Mouse (Mus musculus) olfactory bulb, adult 2 months (tissue): ENCODE measurements around the gene Cyp2j13. TPM values are rescaled to one million over a fixed set of nuclear protein-coding genes. Genes with fewer than 3 reads are reported as not detected.
"Not testable (repeated sequence)": the region's sequence is repeated elsewhere in the genome, so short reads cannot be mapped to it uniquely, and the experiment has no call there.

Experiments used
- H3K27ac ChIP-seq: fragments of 200-500 bp; 2 replicates; pipeline ENCODE4 v1.5.1; 2012; ENCODE audit warnings: low read depth, low read length; ENCODE audit not compliant: insufficient read depth
- H3K4me1 ChIP-seq: fragments of 200-500 bp; 2 replicates; pipeline ENCODE4 v1.6.1; 2012; ENCODE audit warnings: low read length; ENCODE audit not compliant: control insufficient read depth, insufficient read depth
- H3K4me3 ChIP-seq: fragments of 200-500 bp; 2 replicates; pipeline ENCODE4 v1.5.1; 2012; ENCODE audit warnings: mild to moderate bottlenecking, low read depth, low read length, moderate library complexity; ENCODE audit not compliant: insufficient read depth
- CTCF ChIP-seq: fragments of 200-500 bp; IDR thresholded peaks from 2 replicates; pipeline ENCODE4 v1.5.1; 2012; ENCODE audit warnings: low read depth, mild to moderate bottlenecking, low read length, moderate library complexity; ENCODE audit not compliant: insufficient read depth
- POLR2A ChIP-seq: fragments of 200-500 bp; IDR thresholded peaks from 2 replicates; pipeline ENCODE4 v1.6.1; 2012; ENCODE audit warnings: mild to moderate bottlenecking, low read depth, low read length, moderate library complexity; ENCODE audit not compliant: insufficient read depth
- WGBS: fragments of 180-500 bp; shearing (Covaris S2); methylation state at CpG from one replicate; pipeline ENCODE4 v1.1.7; 2018; 5-methylcytosine and 5-hydroxymethylcytosine counted together
- polyA plus RNA-seq: library from polyadenylated mRNA; stranded (reverse); fragments of >200 nt; gene quantifications from 2 replicates; pipeline ENCODE4 v1.2.4, GENCODE M21; 2012; ENCODE audit warnings: low replicate concordance; ENCODE audit not compliant: missing spikeins, insufficient read depth, insufficient read length

Cyp2j13 gene
- polyA plus RNA-seq, result not detected in 2 replicates

GRCm38 (mm10) chr4:96077261-96078125 lies at the start of gene Cyp2j13:
TSS of gene Cyp2j13 (minus strand) at chr4:96077546.
- no peaks in the 10 kb centered on the region for H3K4me1 ChIP-seq
- TF ChIP-seq CTCF (no peak), POLR2A (no peak)
- 10% methylated on average over 19 of the region's 20 CpGs for WGBS
- H3K27ac ChIP-seq, result no peak within 1 kb of the TSS
- no peak within 1 kb of the TSS for H3K4me3 ChIP-seq

GRCm38 (mm10) chr4:96096841-96097240 lies 19.5 kb upstream of the Cyp2j13 start:
- TF ChIP-seq POLR2A (no peak), CTCF (no peak)
- no peak overlapping the region for H3K4me3 ChIP-seq
- WGBS, result 76% methylated on average over 2 of the region's 2 CpGs
- no peaks in the 10 kb centered on the region for H3K4me1 ChIP-seq
- no peak overlapping the region for H3K27ac ChIP-seq

- Histone ChIP-seq H3K27ac (no peak overlapping the region), H3K4me1 (no peaks in the 10 kb centered on the region), H3K4me3 (no peak overlapping the region)
- no peak for TF ChIP-seq CTCF
- no peak for TF ChIP-seq POLR2A
These were observed 14.5 kb upstream of the Cyp2j13 start for GRCm38 (mm10) chr4:96091869-96092268.

GRCm38 (mm10) chr4:96089356-96090048 lies 12.2 kb upstream of the Cyp2j13 start:
- WGBS, result 50% methylated on average over 6 of the region's 6 CpGs
- not testable (repeated sequence) for H3K27ac ChIP-seq, H3K4me1 ChIP-seq, H3K4me3 ChIP-seq

GRCm38 (mm10) chr4:96078308-96078707 lies 962 bp upstream of the Cyp2j13 start:
- no peak overlapping the region for H3K27ac ChIP-seq
- TF ChIP-seq CTCF (no peak), POLR2A (no peak)
- no peak overlapping the region for H3K4me3 ChIP-seq
- no peaks in the 10 kb centered on the region for H3K4me1 ChIP-seq

- H3K4me1 ChIP-seq, result no peaks in the 10 kb centered on the region
- 89% methylated on average over 2 of the region's 2 CpGs for WGBS
- TF ChIP-seq POLR2A (no peak), CTCF (no peak)
- H3K27ac ChIP-seq, result no peak overlapping the region
- no peak overlapping the region for H3K4me3 ChIP-seq
These were observed 15.3 kb downstream of the Cyp2j13 start for GRCm38 (mm10) chr4:96062045-96062444.

GRCm38 (mm10) chr4:96060106-96060505 lies 17.2 kb downstream of the Cyp2j13 start:
- WGBS, result 98% methylated on average over 2 of the region's 2 CpGs
- TF ChIP-seq CTCF, result no peak
- no peak for TF ChIP-seq POLR2A
- Histone ChIP-seq H3K4me3 (no peak overlapping the region), H3K4me1 (no peaks in the 10 kb centered on the region), H3K27ac (no peak overlapping the region)

GRCm38 (mm10) chr4:96028412-96028811 lies 48.9 kb downstream of the Cyp2j13 start:
- Histone ChIP-seq H3K27ac (no peak overlapping the region), H3K4me1 (no peaks in the 10 kb centered on the region), H3K4me3 (no peak overlapping the region)
- TF ChIP-seq POLR2A, result no peak
- WGBS, result 47% methylated on average over 1 of the region's 1 CpGs

GRCm38 (mm10) chr4:96022803-96023202 lies 54.5 kb downstream of the Cyp2j13 start:
- TF ChIP-seq POLR2A (no peak), CTCF (no peak)
- Histone ChIP-seq H3K4me3 (no peak overlapping the region), H3K4me1 (no peaks in the 10 kb centered on the region), H3K27ac (no peak overlapping the region)
